Mouse (Mus musculus): ENCODE data around the gene Phlpp1.
A peak's percentile ranks its signal among the peaks of the same experiment; 100 is the strongest.

Gene Phlpp1

DNA sequence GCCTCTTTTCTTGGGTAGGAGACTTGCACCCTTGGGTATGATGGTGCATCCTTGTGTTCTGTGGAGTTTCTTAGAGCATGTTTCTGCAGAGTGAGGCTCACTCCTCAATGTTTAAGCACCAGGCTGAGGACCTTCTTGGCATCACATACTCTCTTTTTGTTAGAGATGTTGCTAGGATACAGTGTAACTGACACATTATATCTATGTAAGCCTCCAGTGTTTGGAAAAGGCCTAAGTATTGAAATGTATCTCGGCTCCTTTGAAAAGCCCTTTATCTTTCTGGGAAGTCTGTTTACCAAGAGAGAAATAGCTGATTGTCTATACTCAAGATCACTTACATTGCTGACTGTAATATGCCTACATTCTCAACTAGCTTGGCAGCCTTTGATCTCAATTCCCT is 208.9 kb downstream of the Phlpp1 start:
- no peak for DNase-seq (ENCODE audit: low spot score in 2 of 2)

DNA sequence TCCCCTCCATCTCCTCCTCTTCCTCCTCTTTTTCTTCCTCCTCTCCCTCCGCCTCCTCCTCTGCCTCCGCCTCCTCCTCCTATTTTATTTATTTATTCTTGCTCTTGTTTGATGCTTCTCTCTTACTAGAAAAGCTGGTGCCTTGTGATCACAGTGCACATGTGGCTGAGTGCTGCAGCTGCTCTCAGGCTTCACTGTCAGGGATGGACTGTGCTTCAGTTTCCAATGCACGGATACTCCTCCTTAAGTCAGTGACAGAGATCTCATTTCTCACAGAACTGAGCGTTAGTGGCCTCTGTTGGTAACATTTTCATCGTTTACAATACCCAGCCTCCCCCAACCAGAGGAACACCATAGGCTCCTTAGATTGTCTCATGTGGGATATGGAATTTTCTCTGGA is 215.0 kb downstream of the Phlpp1 start:
- no peak for DNase-seq (ENCODE audit: low spot score in 2 of 2)

DNA sequence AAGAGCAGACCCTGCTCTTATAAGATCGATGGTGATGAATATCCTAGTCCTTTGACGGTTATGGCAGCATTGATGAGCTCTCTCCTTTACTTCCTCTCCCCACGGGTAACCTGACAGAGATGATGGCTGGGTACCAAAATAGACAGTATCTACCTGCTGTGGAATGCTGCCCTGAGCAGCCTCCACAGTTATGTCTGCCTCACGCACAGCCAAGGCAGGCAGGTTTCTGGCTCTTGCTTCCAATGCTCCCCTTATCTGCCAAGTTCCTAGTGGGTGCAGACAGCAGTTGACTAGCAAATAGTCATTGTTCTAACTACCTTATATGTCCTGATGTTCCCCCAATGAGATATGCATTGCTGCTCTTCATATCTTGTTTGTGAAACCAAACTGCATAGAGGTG is 215.7 kb downstream of the Phlpp1 start:
- no peak for DNase-seq (ENCODE audit: low spot score in 2 of 2)

DNA sequence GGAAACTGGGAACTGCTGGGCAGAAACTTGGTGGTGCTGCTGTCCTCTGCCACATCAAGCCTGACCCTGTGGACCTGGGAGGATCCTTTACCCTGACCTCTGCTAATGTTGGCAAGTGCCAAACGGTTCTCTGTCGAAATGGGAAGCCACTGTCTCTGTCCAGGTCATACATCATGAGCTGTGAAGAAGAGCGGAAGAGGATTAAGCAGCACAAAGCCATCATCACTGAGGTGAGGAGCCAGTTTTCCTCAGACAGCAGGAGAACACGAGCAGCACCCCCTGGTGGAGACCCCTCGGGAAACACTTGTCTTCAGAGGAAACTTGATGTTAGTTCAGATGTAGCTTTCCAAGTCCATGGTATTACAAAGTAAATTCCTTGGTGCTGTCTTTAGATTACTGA is 218.1 kb downstream of the Phlpp1 start:
- peak in 1 of 2 experiments; percentile 47 for DNase-seq (ENCODE audit: low spot score in 2 of 2)

DNA sequence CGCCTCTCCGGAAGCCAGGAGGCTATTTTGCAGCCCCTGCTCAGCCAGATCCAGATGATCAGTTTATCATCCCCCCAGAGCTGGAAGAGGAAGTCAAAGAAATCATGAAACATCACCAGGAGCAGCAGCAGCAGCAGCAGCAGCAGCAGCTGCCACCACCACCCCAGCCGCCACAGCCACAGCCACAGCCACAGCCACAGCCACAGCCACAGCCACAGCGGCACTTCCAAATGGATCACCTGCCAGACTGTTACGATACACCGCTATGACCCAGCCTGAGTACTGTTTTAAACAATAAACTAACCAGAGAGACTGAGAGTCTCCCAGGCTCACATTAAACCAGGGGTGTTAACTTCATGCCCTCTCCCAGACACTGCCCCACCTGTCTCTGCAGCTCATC is 221.5 kb downstream of the Phlpp1 start:
- no peak for DNase-seq (ENCODE audit: low spot score in 2 of 2)

DNA sequence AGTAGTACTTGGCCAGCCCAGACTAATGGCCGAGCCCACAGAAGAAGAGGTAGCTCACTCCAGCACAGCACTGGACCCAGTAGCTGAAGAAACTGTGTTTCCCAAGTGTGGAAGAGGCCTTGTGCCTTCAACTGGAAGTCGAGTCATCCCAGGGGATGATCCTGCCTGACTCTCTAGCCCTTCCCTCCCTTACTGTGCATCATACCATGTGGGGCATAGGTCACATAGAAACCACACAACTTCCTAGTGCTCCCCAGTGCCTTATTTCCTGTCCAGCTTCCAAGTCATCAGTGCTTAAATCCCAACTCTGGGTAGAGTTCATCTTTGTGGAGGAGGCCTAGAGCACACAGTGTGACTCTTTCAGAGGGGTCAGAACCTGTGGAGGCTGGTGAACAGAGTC is 223.1 kb downstream of the Phlpp1 start:
- DNase-seq (ENCODE audit: low spot score in 2 of 2), result no peak

DNA sequence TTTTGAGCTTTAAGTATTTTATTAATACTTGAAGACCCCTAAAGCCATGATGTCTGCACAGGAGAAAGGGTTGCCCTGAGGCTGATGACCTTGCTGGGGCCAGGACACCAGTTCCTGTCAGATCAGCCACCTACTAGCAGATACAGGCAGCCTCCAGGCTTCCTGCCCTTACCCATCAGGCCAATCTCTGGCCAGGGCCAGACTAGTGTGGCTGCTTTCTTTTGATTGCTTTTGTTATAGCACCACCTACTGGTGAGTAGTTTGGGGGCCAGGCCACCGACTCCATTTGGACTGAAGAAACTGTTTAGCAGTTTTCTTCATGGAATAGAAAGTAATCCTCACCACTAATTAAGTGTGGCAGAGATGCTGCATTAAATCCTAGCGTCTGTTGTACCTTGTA is 223.9 kb downstream of the Phlpp1 start:
- DNase-seq (ENCODE audit: low spot score in 2 of 2), result peak; percentile 38 to 51

DNA sequence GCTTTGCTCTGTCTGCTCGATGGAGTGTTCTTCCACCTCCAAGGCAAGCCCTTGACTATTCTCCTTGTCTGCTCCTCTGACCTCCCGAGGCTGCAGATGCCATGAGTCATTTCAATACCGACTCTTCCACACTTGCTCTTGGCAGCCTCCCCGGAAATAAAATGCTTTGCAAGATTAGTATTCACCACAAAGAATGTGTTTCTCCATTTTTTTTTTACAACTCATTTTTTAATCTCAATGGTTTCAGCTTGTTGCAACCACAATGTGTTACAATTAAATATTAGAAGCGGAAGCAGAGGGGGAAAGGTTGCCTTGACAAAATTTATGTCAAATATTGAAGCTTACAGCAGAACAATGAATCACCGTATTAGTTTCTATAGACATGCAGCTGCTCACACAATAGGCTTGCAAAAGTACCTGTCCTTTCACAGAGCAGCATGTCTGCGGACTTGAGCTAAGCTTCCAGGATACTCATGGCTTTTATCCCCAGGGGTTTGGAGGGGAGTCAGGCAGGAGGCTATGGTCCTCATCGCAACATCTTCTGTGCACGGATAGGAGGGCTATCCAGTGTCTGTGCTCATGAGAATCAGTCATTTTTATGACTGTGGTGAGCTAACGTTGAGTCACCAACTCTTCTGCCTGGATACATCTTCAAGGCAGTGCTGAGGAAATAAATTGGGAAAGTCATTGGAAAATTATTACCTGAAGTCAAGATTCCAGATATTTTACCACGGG is 229.5 kb downstream of the Phlpp1 start:
- DNase-seq (ENCODE audit: low spot score in 2 of 2), result peak; percentile 35 to 58

DNA sequence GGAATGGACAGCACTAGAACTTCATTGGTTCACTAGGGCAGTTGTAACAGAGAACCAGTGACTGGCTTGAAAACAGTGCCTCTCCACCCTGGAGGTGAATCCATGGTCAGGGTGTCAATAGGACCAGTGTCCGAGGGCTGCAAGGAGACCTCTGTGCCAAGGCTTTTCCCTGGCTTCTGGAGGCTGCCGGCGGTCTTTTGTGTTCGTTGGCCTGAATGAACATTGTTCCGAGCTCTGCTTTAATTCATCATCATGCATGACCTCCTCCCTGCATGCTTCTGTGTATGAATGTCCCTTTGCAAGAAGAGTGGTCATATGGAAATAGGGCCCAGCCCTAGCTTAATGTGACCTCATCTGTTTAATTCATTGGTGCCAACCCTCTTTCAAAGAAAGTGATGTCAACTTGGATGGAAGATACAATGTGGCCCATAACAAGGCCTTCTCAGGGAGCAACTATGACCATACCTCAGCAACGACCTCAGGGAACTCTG is 231.5 kb downstream of the Phlpp1 start:
- no peak for DNase-seq (ENCODE audit: low spot score in 2 of 2)

DNA sequence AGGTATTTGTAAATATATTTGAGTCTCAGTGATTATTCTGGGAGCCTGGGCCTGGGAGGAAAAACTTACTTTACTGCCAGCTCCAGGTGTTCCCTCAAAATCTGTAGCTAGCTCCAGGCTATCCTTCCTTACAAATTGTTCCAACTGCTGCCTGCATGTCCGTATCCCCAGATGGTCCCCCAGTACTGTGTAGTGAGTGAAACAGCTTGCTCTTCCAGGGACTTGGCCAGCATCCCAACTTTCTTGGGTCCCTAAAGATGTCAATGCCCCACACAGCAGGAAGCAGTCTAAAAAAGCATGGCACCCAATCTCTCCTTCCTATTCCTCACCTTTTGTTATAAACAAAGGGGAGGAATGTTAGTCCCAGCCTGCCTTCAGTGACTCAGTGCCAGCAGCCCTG is 235.3 kb downstream of the Phlpp1 start:
- DNase-seq (ENCODE audit: low spot score in 2 of 2), result no peak

DNA sequence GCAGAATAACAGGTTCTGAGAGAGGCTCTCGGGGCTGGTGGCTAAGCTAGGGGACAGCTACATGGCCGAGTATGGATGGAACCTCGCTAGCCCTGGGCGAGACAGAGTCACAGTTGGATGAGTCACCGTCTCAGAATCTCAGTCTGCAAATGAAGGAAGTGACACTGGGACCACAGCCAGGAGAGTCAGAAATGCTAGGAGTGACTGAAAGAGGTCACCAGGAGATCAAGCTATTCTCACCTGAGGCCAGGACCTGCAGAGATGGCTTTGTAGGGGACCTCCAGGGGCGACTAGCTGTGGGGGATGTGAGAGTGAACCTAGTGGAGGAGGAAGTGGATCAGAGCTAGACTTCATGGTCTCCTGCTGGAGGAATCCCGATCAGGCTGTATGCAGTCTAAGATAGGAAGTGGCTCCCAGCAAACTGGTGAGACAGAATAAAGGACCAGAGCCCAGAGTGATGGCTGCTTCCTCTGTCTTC is 236.4 kb downstream of the Phlpp1 start:
- DNase-seq (ENCODE audit: low spot score in 2 of 2), result peak; percentile 49 to 69

DNA sequence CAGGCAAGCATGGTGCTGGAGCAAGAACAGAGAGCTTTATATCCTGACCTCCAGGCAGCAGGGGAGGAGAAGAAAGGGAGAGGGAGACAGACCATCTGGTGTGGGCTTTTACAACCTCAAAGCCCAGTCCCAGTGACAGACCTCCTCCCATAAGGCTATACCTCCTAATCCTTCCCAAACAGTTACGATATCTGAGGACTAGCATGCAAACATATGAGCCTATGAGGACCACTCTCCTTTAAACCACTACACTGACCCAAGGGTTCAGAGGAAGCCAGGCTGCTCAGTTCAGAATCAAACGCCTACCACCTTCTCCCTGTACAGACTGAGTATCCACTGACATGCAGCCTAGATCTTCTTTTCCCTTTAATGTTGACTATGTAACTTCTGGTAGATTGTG is 239.3 kb downstream of the Phlpp1 start:
- DNase-seq (ENCODE audit: low spot score in 2 of 2), result no peak

DNA sequence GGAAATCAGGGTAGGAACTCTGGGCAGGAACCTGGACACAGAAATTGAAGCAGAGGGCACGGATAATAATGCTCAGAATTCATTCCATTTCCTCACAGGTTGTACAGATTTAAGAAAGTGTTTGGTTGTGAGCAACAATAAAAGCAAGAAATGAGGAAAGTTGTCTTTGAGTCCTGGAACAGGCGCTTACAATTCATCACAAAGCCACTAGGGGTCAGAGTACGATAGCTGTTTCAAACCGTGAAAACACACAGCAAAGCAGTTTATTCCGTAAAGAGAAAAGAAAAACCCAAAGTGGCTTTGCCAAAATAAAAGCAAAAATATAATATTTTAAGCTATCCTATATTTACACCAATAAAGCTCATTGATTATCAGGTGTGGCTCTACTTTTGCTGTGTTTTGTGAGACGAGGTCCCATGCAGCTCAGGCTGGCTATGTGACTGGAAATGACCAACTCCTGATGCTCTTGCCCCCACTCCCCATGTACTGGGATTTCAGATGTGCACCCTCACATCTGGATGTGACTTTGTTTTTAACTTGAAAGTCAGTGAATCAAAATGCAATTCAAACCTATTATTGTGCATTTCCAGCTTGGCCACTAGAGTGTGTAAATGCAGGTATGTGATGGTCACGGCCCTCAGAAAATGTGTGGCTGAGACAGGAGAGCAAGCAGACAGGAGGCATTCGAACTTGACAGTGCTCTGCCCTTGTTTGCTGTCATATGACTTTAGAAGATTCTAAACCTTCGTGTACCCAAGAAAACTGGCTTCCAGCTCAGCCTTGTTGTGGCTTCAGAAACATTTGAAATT is 253.8 kb downstream of the Phlpp1 start:
- peak in 1 of 2 experiments; percentile 16 for DNase-seq (ENCODE audit: low spot score in 2 of 2)

DNA sequence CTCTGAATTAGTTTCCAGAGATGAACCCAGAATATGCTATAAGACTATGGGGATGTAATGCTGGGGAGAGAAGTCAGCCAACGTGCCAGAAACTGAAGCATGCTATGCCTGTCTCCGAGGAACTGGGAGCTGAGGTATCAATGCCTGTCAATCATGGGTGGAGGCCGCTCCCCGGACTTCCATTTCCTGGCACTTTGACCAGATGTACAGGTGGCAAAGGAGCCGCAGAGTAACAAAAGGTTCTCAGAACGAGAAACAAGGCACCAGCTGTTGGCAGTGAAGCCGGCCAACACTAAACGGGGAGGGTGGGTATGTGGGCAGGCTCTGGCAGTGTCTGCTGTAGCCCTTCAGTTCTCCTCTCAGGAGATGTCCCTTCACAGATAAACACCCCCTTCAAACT is 256.6 kb downstream of the Phlpp1 start:
- no peak for DNase-seq (ENCODE audit: low spot score in 2 of 2)

DNA sequence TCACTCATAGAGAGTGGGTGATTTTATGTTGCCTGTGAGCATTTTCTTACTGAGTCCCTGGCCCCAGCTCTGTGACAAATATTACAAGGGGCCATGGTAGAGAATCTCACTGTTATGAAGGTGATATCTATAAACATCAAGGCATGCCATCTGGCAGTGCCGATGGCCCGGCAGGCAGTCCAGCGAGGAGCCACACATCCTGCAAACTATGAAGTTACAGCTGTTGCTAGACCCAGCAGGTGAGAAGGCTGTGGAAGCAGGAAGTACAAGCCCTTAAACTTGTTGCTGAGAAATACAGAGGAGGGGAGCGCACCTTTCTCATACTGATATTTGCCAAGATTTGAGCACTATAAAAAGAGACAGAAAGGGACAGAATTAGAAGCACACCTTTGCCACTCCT is 257.0 kb downstream of the Phlpp1 start:
- DNase-seq (ENCODE audit: low spot score in 2 of 2), result no peak

DNA sequence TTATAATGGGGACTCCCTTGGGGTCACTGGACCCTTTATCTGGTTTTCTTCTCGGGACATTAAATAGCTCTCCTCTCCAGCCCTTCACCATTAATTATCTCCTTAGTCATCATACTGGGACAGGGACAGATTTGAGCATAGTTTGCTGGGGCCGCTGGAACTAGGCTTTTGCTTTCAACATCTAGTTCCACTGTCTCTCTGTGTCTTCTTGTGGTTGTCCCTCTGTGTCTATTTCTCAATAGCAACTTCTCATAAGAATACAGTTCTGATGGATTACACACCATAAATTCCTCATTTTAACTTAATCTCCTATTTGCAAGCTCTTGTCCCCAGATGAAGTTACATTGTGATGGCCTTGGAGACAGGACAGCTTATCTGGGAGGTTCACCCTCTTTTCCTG is 262.0 kb downstream of the Phlpp1 start:
- no peak for DNase-seq (ENCODE audit: low spot score in 2 of 2)
